Mouse (Mus musculus) G1E-ER4 (cell line): ENCODE data around the gene Ppih. TPM values are rescaled to one million over a fixed set of nuclear protein-coding genes. Genes with fewer than 3 reads are reported as not detected.

Experiments
- GATA1 ChIP-seq: IDR thresholded peaks from one replicate; pipeline ENCODE4 v1.8.0; 2012; ENCODE audit warnings: low read length, inconsistent platforms
- polyA plus RNA-seq: library from polyadenylated mRNA; stranded (reverse); fragments of >175 nt; gene quantifications from 2 replicates; pipeline ENCODE4 v1.2.3, GENCODE M21; 2012

The Ppih gene
- 2.6 and 4.2 TPM in 2 replicates for polyA plus RNA-seq

GRCm38 (mm10) chr4:119320131-119320830 is at the start of gene Ppih:
Ppih (minus strand) TSS chr4:119320546.
- TF ChIP-seq GATA1, result no peak

- TF ChIP-seq GATA1, result no peak
Measured at GRCm38 (mm10) chr4:119369460-119369859, 49.1 kb upstream of the Ppih start.

- no peak for TF ChIP-seq GATA1
Measured at GRCm38 (mm10) chr4:119366758-119367526, 46.6 kb upstream of the Ppih start.

GRCm38 (mm10) chr4:119362231-119362630 is 41.9 kb upstream of the Ppih start:
- TF ChIP-seq GATA1, result no peak

- no peak for TF ChIP-seq GATA1
Measured at GRCm38 (mm10) chr4:119359196-119359971, 39.0 kb upstream of the Ppih start.

- no peak for TF ChIP-seq GATA1
Measured at GRCm38 (mm10) chr4:119345508-119345907, 25.2 kb upstream of the Ppih start.

GRCm38 (mm10) chr4:119338861-119339361 is 18.6 kb upstream of the Ppih start:
- TF ChIP-seq GATA1, result no peak

- TF ChIP-seq GATA1, result no peak
Measured at GRCm38 (mm10) chr4:119338422-119338821, 18.1 kb upstream of the Ppih start.

GRCm38 (mm10) chr4:119333487-119333886 is 13.1 kb upstream of the Ppih start:
- TF ChIP-seq GATA1, result no peak

- no peak for TF ChIP-seq GATA1
Measured at GRCm38 (mm10) chr4:119320896-119321550, 677 bp upstream of the Ppih start.

GRCm38 (mm10) chr4:119313756-119314155 is 6.6 kb downstream of the Ppih start:
- no peak for TF ChIP-seq GATA1

- TF ChIP-seq GATA1, result no peak
Measured at GRCm38 (mm10) chr4:119305418-119305817, 14.9 kb downstream of the Ppih start.

GRCm38 (mm10) chr4:119303291-119303690 is 17.1 kb downstream of the Ppih start:
- TF ChIP-seq GATA1, result no peak

- no peak for TF ChIP-seq GATA1
Measured at GRCm38 (mm10) chr4:119301777-119302176, 18.6 kb downstream of the Ppih start.

GRCm38 (mm10) chr4:119300761-119301160 is 19.6 kb downstream of the Ppih start:
- TF ChIP-seq GATA1, result no peak
